Mouse (Mus musculus): ENCODE measurements around the gene Tmbim6. TPM values are rescaled to one million over a fixed set of nuclear protein-coding genes. Genes with fewer than 3 reads are reported as not detected.
A peak's percentile ranks its signal among the peaks of the same experiment; 100 is the strongest.
"Not testable (repeated sequence)": the region's sequence is repeated elsewhere in the genome, so short reads cannot be mapped to it uniquely, and the experiment has no call there.

Gene Tmbim6
- polyA plus RNA-seq, 1 experiment from 2014 or later: 262 TPM

- H3K9ac ChIP-seq: no peak overlapping the region
- H3K4me1 ChIP-seq (replicated peaks; ENCODE audit: control insufficient read depth, insufficient read depth, low read length): peaks cover 32% of the 10 kb centered on the region; the same call in 1 of the 2 replicates
- DNase-seq (ENCODE audit: low spot score): no peak
- H3K9me3 ChIP-seq (ENCODE audit: control insufficient read depth, low read length): no peaks in the 10 kb centered on the region
- WGBS: 75% methylated on average over 8 of the region's 8 CpGs
- no peak overlapping the region for H3K4me2 ChIP-seq (replicated peaks)
- H3K36me3 ChIP-seq (replicated peaks; ENCODE audit: control insufficient read depth, insufficient read depth): no peaks in the 10 kb centered on the region; the same call in none of the 2 replicates
- H3K27me3 ChIP-seq (ENCODE audit: control insufficient read depth, insufficient read depth, low read length): no peaks in the 10 kb centered on the region
- no peak overlapping the region for H3K4me3 ChIP-seq (replicated peaks; ENCODE audit: low read length)
- H3K27ac ChIP-seq: no peak overlapping the region
- ATAC-seq (ENCODE audit: low FRiP score): no peak
Observed at GRCm38 (mm10) chr15:99438966-99439698, 46.5 kb downstream of the Tmbim6 start.

- Histone ChIP-seq H3K4me3 (replicated peaks; ENCODE audit: low read length) (no peak overlapping the region), H3K4me1 (replicated peaks; ENCODE audit: control insufficient read depth, insufficient read depth, low read length) (peaks cover 27% of the 10 kb centered on the region; the same call in 1 of the 2 replicates), H3K9ac (no peak overlapping the region), H3K36me3 (replicated peaks; ENCODE audit: control insufficient read depth, insufficient read depth) (no peaks in the 10 kb centered on the region; the same call in none of the 2 replicates), H3K27ac (peak overlapping the region; percentile 74), H3K4me2 (replicated peaks) (no peak overlapping the region), H3K9me3 (ENCODE audit: control insufficient read depth, low read length) (no peaks in the 10 kb centered on the region), H3K27me3 (ENCODE audit: control insufficient read depth, insufficient read depth, low read length) (no peaks in the 10 kb centered on the region)
- WGBS: 45% methylated on average over 2 of the region's 2 CpGs
- ATAC-seq (ENCODE audit: low FRiP score) (peak; percentile 78; the same call in 1 of the 2 replicates), DNase-seq (ENCODE audit: low spot score) (peak; percentile 66)
Observed at GRCm38 (mm10) chr15:99440112-99440815, 47.6 kb downstream of the Tmbim6 start.

GRCm38 (mm10) chr15:99440816-99441457, 48.3 kb downstream of the Tmbim6 start:
- DNase-seq (ENCODE audit: low spot score) (no peak), ATAC-seq (ENCODE audit: low FRiP score) (no peak)
- H3K9ac ChIP-seq: no peak overlapping the region
- H3K36me3 ChIP-seq (replicated peaks; ENCODE audit: control insufficient read depth, insufficient read depth): no peaks in the 10 kb centered on the region; the same call in none of the 2 replicates
- H3K9me3 ChIP-seq (ENCODE audit: control insufficient read depth, low read length): no peaks in the 10 kb centered on the region
- H3K4me1 ChIP-seq (replicated peaks; ENCODE audit: control insufficient read depth, insufficient read depth, low read length): peaks cover 22% of the 10 kb centered on the region; the same call in 1 of the 2 replicates
- H3K4me2 ChIP-seq (replicated peaks): no peak overlapping the region
- 48% methylated on average over 8 of the region's 8 CpGs for WGBS
- peak overlapping the region; percentile 74 for H3K27ac ChIP-seq
- H3K4me3 ChIP-seq (replicated peaks; ENCODE audit: low read length): no peak overlapping the region
- no peaks in the 10 kb centered on the region for H3K27me3 ChIP-seq (ENCODE audit: control insufficient read depth, insufficient read depth, low read length)

- H3K9me3 ChIP-seq (ENCODE audit: control insufficient read depth, low read length): no peaks in the 10 kb centered on the region
- no peak overlapping the region for H3K4me2 ChIP-seq (replicated peaks)
- no peaks in the 10 kb centered on the region; the same call in none of the 2 replicates for H3K36me3 ChIP-seq (replicated peaks; ENCODE audit: control insufficient read depth, insufficient read depth)
- peaks cover 18% of the 10 kb centered on the region; the same call in 1 of the 2 replicates for H3K4me1 ChIP-seq (replicated peaks; ENCODE audit: control insufficient read depth, insufficient read depth, low read length)
- WGBS: 84% methylated on average over 7 of the region's 7 CpGs
- H3K9ac ChIP-seq: no peak overlapping the region
- no peak overlapping the region for H3K4me3 ChIP-seq (replicated peaks; ENCODE audit: low read length)
- no peaks in the 10 kb centered on the region for H3K27me3 ChIP-seq (ENCODE audit: control insufficient read depth, insufficient read depth, low read length)
- H3K27ac ChIP-seq: no peak overlapping the region
- ATAC-seq (ENCODE audit: low FRiP score) (no peak), DNase-seq (ENCODE audit: low spot score) (no peak)
Observed at GRCm38 (mm10) chr15:99442358-99442757, 49.7 kb downstream of the Tmbim6 start.

GRCm38 (mm10) chr15:99445567-99445966, 52.9 kb downstream of the Tmbim6 start:
- H3K4me2 ChIP-seq (replicated peaks): 0 out of 2 replicates have a peak overlapping the region, but pooled peaks have one; percentile 0
- H3K9ac ChIP-seq: 0 out of 2 replicates have a peak overlapping the region, but pooled peaks have one; percentile 9
- no peak overlapping the region for H3K4me3 ChIP-seq (replicated peaks; ENCODE audit: low read length)
- ATAC-seq (ENCODE audit: low FRiP score) (no peak), DNase-seq (ENCODE audit: low spot score) (no peak)
- H3K27me3 ChIP-seq (ENCODE audit: control insufficient read depth, insufficient read depth, low read length): no peaks in the 10 kb centered on the region
- H3K27ac ChIP-seq: 0 out of 2 replicates have a peak overlapping the region, but pooled peaks have one; percentile 32
- 31% methylated on average over 6 of the region's 6 CpGs for WGBS
- peaks cover 16% of the 10 kb centered on the region for H3K4me1 ChIP-seq (replicated peaks; ENCODE audit: control insufficient read depth, insufficient read depth, low read length)
- H3K36me3 ChIP-seq (replicated peaks; ENCODE audit: control insufficient read depth, insufficient read depth): peaks cover 4% of the 10 kb centered on the region
- H3K9me3 ChIP-seq (ENCODE audit: control insufficient read depth, low read length): no peaks in the 10 kb centered on the region

GRCm38 (mm10) chr15:99446136-99446535, 53.5 kb downstream of the Tmbim6 start:
- H3K4me3 ChIP-seq (replicated peaks; ENCODE audit: low read length): not testable (repeated sequence)

GRCm38 (mm10) chr15:99449131-99449750, 56.6 kb downstream of the Tmbim6 start:
- Histone ChIP-seq H3K9ac (no peak overlapping the region), H3K27ac (peak overlapping the region; percentile 9; the same call in 1 of the 2 replicates), H3K36me3 (replicated peaks; ENCODE audit: control insufficient read depth, insufficient read depth) (peaks cover 11% of the 10 kb centered on the region), H3K4me1 (replicated peaks; ENCODE audit: control insufficient read depth, insufficient read depth, low read length) (peaks cover 21% of the 10 kb centered on the region), H3K27me3 (ENCODE audit: control insufficient read depth, insufficient read depth, low read length) (no peaks in the 10 kb centered on the region), H3K9me3 (ENCODE audit: control insufficient read depth, low read length) (no peaks in the 10 kb centered on the region), H3K4me2 (replicated peaks) (no peak overlapping the region), H3K4me3 (replicated peaks; ENCODE audit: low read length) (no peak overlapping the region)
- DNase-seq (ENCODE audit: low spot score): no peak
- WGBS: 80% methylated on average over 9 of the region's 9 CpGs
- ATAC-seq (ENCODE audit: low FRiP score): peak; percentile 43; the same call in 1 of the 2 replicates

More at GRCm38 (mm10) chr15:99446136-99446535, 53.5 kb downstream of the Tmbim6 start:
- not testable (repeated sequence) for H3K9me3 ChIP-seq (ENCODE audit: control insufficient read depth, low read length); H3K27me3 ChIP-seq (ENCODE audit: control insufficient read depth, insufficient read depth, low read length); H3K4me2 ChIP-seq (replicated peaks); ATAC-seq (ENCODE audit: low FRiP score); DNase-seq (ENCODE audit: low spot score); H3K9ac ChIP-seq; H3K36me3 ChIP-seq (replicated peaks; ENCODE audit: control insufficient read depth, insufficient read depth)
- Histone ChIP-seq H3K4me1 (replicated peaks; ENCODE audit: control insufficient read depth, insufficient read depth, low read length) (peaks cover 10% of the 10 kb centered on the region), H3K27ac (0 out of 2 replicates have a peak overlapping the region, but pooled peaks have one; percentile 32)
- WGBS: 90% methylated on average over 10 of the region's 10 CpGs

- Histone ChIP-seq H3K27ac (peak overlapping the region; percentile 9; the same call in 1 of the 2 replicates), H3K4me3 (replicated peaks; ENCODE audit: low read length) (no peak overlapping the region), H3K9ac (no peak overlapping the region), H3K4me2 (replicated peaks) (no peak overlapping the region), H3K9me3 (ENCODE audit: control insufficient read depth, low read length) (no peaks in the 10 kb centered on the region), H3K36me3 (replicated peaks; ENCODE audit: control insufficient read depth, insufficient read depth) (peaks cover 11% of the 10 kb centered on the region), H3K27me3 (ENCODE audit: control insufficient read depth, insufficient read depth, low read length) (no peaks in the 10 kb centered on the region), H3K4me1 (replicated peaks; ENCODE audit: control insufficient read depth, insufficient read depth, low read length) (peaks cover 26% of the 10 kb centered on the region)
- ATAC-seq (ENCODE audit: low FRiP score): no peak
- WGBS: 91% methylated on average over 8 of the region's 8 CpGs
- no peak for DNase-seq (ENCODE audit: low spot score)
Observed at GRCm38 (mm10) chr15:99449751-99450280, 57.1 kb downstream of the Tmbim6 start.

Data from hindbrain, embryonic 14.5 days (tissue).